31 mouse cellular contexts compared by ENCODE assay signal in genomic region chr9:50718878-50719277, GRCm38 (mm10). TPM values are rescaled to one million over a fixed set of nuclear protein-coding genes. Genes with fewer than 3 reads are reported as not detected.
"Had no signal": no experiment of that assay in that cellular context is flagged by ENCODE, and none has a peak within 500 bp of the region (broad histone marks: within the 10 kb centered on the region; RNA-seq: fewer than 3 reads in every experiment).

No protein-coding gene starts in this region.

- H3K27me3 ChIP-seq: embryonic facial prominence, embryonic 12.5 days; embryonic facial prominence, embryonic 13.5 days; embryonic facial prominence, embryonic 15.5 days; forebrain, embryonic 12.5 days; forebrain, embryonic 13.5 days; forebrain, embryonic 15.5 days had no signal

- H3K4me3 ChIP-seq: embryonic facial prominence, embryonic 10.5 days; embryonic facial prominence, embryonic 12.5 days; embryonic facial prominence, embryonic 13.5 days; embryonic facial prominence, embryonic 15.5 days; erythroblast, embryonic 14.5 days; forebrain, embryonic 10.5 days; forebrain, embryonic 12.5 days; forebrain, embryonic 13.5 days; forebrain, embryonic 15.5 days; gastrocnemius, adult 2 months; heart, adult 2 months had no signal

- H3K9ac ChIP-seq: embryonic facial prominence, embryonic 12.5 days; embryonic facial prominence, embryonic 13.5 days; embryonic facial prominence, embryonic 15.5 days; forebrain, embryonic 12.5 days; forebrain, embryonic 13.5 days; forebrain, embryonic 15.5 days; forebrain, postnatal 0 days had no signal

- H3K4me2 ChIP-seq: embryonic facial prominence, embryonic 12.5 days; embryonic facial prominence, embryonic 13.5 days; embryonic facial prominence, embryonic 15.5 days; forebrain, embryonic 12.5 days; forebrain, embryonic 13.5 days; forebrain, embryonic 15.5 days had no signal

- ATAC-seq: forebrain, embryonic 13.5 days; forebrain, embryonic 14.5 days; forebrain, embryonic 15.5 days; forebrain, embryonic 16.5 days; forebrain, postnatal 0 days had no signal

- H3K36me3 ChIP-seq: embryonic facial prominence, embryonic 12.5 days; embryonic facial prominence, embryonic 13.5 days; forebrain, embryonic 12.5 days; forebrain, embryonic 15.5 days had no signal

- DNase-seq: cerebellum, adult 8-10 months; cerebellum, adult 9-10 months; cerebellum, adult 9-11 months; cerebellum, postnatal 10 days; cerebellum, postnatal 14 days; cerebellum, postnatal 25 days; cerebellum, postnatal 36 days; embryo, embryonic 11 days; forebrain, postnatal 0 days; gastrocnemius, adult 2 months; gastrocnemius, postnatal 10 days; gastrocnemius, postnatal 14 days; gastrocnemius, postnatal 25 days; gastrocnemius, postnatal 36 days; heart, adult 11 months; heart, adult 18-20 months; heart, adult 2 months had no signal

- H3K9me3 ChIP-seq: embryonic facial prominence, embryonic 10.5 days; embryonic facial prominence, embryonic 12.5 days; embryonic facial prominence, embryonic 13.5 days; embryonic facial prominence, embryonic 15.5 days; forebrain, embryonic 10.5 days; forebrain, embryonic 12.5 days; forebrain, embryonic 13.5 days; forebrain, embryonic 15.5 days had no signal

- H3K27ac ChIP-seq: embryonic facial prominence, embryonic 10.5 days; embryonic facial prominence, embryonic 12.5 days; embryonic facial prominence, embryonic 13.5 days; embryonic facial prominence, embryonic 15.5 days; forebrain, embryonic 10.5 days; forebrain, embryonic 12.5 days; forebrain, embryonic 13.5 days; forebrain, embryonic 15.5 days; gastrocnemius, adult 2 months; heart, adult 2 months had no signal

RNA-seq across cellular contexts. Expression of gene Dixdc1, which starts 20.4 kb away (rescaled TPM):
- total RNA-seq: common myeloid progenitor, adult 5-6 weeks had no signal
- polyA plus RNA-seq: erythroblast, embryonic 14.5 days had no signal

RNA-seq across cellular contexts. Expression of gene 2310030G06Rik, which starts 27.5 kb away (rescaled TPM):
- total RNA-seq: common myeloid progenitor, adult 5-6 weeks; granulocyte monocyte progenitor cell, adult 5-6 weeks had no signal
- polyA plus RNA-seq: erythroblast, embryonic 14.5 days had no signal

RNA-seq across cellular contexts. Expression of gene Cryab, which starts 32.2 kb away (rescaled TPM):
- total RNA-seq: granulocyte monocyte progenitor cell, adult 5-6 weeks had no signal
- polyA plus RNA-seq: erythroblast, embryonic 14.5 days had no signal

RNA-seq across cellular contexts. Expression of gene Hspb2, which starts 33.3 kb away (rescaled TPM):
- total RNA-seq: common myeloid progenitor, adult 5-6 weeks; granulocyte monocyte progenitor cell, adult 5-6 weeks had no signal
- polyA plus RNA-seq: erythroblast, embryonic 14.5 days; forebrain, embryonic 11.5 days; forebrain, embryonic 13.5 days; forebrain, embryonic 15.5 days had no signal
